Mouse (Mus musculus): Measurements from ENCODE around the gene Poc1a.

Poc1a gene

DNA sequence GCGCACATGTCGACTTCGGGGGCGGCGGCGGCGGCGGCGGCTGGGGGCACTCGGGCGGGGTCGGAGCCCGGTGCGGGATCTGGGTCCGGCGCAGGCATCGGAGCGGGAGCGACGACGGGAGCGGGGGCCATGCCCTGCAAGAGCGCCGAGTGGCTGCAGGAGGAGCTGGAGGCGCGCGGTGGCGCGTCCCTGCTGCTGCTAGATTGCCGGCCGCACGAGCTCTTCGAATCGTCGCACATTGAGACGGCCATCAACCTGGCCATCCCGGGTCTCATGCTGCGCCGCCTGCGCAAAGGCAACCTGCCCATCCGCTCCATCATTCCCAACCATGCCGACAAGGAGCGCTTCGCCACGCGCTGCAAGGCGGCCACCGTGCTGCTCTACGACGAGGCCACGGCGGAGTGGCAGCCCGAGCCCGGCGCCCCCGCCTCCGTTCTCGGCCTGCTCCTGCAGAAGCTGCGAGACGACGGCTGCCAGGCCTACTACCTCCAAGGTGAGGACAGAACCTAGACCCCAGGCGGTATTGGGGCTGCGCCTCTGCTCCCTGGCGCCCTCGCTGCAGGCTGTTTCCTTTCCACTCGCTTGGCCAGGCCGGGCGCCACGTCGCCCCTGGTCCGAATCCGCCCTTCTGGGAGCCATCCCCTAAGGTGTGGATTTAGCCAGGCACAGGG, 88.1 kb downstream of the Poc1a start:
- DNase-seq = peak; percentile 42 to 49

GRCm38 (mm10) chr9:106369801-106370485, 89.1 kb downstream of the Poc1a start:
- no peak for DNase-seq

- no peak for DNase-seq
Measured at GRCm38 (mm10) chr9:106370620-106371383, 89.9 kb downstream of the Poc1a start.

GRCm38 (mm10) chr9:106371384-106371671, 90.5 kb downstream of the Poc1a start:
- DNase-seq = no peak

GRCm38 (mm10) chr9:106371776-106372175, 90.9 kb downstream of the Poc1a start:
- peak; percentile 78 to 84 for DNase-seq

DNA sequence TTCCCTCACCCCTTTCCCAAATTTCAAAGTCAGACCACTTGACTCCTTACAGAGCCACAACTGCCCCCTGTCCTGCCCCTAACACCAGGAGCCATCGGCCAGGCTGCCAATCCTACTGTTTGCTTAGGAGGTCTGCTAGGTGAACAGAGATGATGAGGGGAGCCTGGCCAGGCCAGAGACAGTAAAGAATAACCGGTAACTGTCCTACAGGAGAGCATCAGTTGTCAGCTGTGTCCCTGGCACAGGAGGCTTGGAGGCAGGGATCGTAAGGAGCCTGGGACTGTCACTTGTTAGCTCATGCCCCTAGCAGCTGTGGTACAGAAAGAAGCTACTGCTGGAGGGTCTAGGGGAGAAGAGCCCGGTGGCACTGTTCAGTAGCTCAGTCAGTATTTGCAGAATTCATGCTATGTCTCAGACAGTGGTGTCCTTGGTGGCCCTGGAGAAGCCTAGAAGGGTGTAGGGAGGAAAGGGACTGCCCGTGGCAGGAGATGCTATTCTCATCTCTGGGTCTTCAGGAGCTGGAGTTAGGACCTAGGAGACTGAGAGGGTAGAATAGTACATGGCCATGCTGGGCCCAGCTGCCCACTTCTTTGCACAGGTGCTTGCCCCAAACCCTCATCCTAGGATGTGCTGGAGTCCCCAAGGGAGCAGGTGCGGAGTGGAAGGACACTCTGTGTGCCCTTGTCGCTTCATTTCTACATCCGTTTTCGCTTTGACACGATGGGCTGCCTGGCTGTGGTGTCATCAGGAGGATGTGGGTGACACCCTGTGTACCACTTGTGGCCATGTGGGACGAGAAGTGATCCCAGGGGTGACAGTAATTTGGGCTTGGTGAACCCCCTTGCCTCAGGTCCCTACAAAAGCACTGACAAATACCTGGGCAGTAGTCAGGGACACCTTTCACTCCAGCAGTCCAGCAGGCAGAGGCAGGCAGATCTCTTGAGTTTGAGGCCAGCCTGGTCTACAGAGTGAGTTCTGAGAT, 91.9 kb downstream of the Poc1a start:
- DNase-seq = peak in 1 of 2 experiments; percentile 42

DNA sequence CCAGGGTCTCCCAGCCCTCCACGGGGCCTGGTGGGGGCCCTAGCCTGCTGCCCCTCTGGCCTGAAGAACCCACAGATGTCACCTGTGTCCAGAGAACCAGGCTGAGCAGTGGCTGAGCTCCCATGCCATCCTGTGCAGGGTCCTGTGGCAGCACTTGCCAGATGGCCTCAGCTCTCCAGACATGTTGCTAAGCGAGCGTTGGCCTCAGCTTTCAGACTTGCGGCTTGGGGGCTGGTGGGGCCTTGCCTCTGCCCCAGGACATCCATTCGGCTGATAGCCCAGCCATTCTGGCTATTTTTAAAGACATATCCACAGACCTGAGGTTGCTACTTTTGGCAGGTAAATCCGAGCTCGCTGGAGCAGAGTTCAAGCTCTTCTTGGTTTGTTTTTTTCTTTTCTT, 93.1 kb downstream of the Poc1a start:
- no peak for DNase-seq

DNA sequence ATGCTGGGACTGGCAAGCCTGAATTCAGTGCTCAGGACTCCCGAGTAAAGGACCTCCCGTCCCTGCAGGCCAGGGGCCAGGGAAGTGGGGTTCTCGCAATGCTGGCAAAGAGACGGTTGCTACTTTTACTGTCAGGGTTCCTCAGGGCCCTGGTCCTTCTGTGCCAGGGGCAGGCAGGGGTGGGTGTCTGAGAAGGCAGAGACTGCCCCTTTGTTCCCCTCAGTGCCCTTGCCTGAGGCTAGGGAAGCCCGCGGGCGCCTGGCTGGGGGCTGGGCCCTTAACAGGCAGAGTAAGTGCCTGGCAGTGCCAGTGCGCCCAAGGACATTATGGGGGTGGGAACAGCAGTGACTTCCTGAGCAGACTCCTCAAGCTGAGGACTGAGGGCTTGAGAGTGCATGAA, 96.4 kb downstream of the Poc1a start:
- DNase-seq = no peak

- DNase-seq = no peak
Measured at GRCm38 (mm10) chr9:106378045-106378444, 97.2 kb downstream of the Poc1a start.

DNA sequence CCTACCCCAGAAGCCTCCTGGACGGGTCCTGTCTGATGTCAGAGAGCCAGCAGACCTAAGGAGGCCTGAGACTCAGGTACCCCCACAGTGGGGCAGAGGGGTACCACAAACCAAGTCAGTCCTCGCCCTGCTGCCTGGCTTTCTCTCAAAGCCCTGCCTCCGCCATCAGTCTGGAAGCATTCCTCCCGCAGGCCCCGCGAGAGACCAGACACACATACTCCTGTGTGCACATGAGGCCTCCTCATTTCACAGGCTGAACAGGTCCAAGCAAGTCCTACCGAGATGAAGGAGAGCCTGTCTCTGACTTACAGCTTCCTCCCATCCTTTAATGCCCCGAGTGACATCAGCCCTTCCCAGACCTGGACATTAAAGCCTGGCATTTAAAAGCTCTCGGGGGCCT, 97.9 kb downstream of the Poc1a start:
- DNase-seq = no peak

GRCm38 (mm10) chr9:106386181-106386864, 105.5 kb downstream of the Poc1a start:
- DNase-seq = no peak

GRCm38 (mm10) chr9:106392828-106393527, 112.1 kb downstream of the Poc1a start:
- no peak for DNase-seq

DNA sequence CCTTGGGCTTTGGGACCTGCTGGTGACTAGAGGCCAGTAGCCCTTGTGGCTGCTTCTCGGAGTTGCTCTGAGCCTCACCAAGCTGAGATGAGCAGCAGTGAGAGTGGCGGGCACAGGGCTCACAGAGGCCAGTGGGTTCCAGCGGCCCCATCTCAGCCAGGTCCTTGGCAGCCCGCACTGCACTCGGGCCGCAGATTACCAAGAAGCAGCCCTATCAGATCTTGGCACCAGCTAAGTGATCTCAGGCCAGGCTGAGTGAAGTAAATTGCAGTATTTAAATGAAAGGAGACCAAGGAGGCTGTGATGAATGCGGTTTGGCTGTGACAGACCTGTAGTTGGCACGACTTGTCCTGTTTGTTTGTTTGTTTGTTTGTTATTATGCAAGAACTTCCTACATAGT, 112.7 kb downstream of the Poc1a start:
- no peak for DNase-seq

- no peak for DNase-seq
Measured at GRCm38 (mm10) chr9:106394649-106395602, 114.1 kb downstream of the Poc1a start.

- no peak for DNase-seq
Measured at GRCm38 (mm10) chr9:106397733-106398132, 116.9 kb downstream of the Poc1a start.

DNA sequence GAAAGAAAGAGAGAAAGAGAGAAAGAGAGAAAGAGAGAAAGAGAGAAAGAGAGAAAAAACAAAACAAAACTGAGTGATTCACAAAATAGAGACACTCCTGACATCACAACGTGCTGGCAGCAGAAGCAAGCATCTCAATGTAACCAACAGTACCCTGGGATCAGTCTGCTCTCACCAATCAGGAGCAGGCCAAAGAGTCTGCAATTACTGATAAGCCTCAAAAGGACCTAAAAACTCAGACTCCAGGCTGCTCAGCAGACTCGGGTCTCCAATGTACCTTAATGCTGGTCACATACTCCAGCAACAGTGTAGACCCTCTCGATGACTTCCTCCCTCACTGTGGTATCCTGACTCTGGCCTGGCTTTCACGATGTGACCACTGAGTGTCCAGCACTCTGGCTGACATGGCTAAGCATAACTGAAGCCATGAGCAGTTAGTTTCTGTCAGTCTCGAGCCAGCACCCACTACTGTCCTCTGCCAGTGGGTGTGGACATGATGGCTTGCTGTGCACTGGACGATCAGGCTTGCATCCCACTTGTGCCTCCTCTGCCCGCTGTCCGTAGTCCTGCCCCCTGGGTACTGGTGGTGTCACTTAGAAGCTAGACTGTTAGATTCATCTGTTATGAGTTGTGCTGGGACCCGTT, 117.9 kb downstream of the Poc1a start:
- DNase-seq = no peak

GRCm38 (mm10) chr9:106399808-106400207, 118.9 kb downstream of the Poc1a start:
- no peak for DNase-seq
